Mouse (Mus musculus) B cell, adult (primary cell): ENCODE measurements around the gene Pou1f1. TPM values are rescaled to one million over a fixed set of nuclear protein-coding genes. Genes with fewer than 3 reads are reported as not detected.

ENCODE experiments used
- total RNA-seq: library from RNA; stranded (reverse); gene quantifications from 4 replicates; pipeline ENCODE4 v1.2.4, GENCODE M21; 2023; ENCODE audit not compliant: inconsistent age

Gene Pou1f1
- not detected in 4 replicates for total RNA-seq

DNA sequence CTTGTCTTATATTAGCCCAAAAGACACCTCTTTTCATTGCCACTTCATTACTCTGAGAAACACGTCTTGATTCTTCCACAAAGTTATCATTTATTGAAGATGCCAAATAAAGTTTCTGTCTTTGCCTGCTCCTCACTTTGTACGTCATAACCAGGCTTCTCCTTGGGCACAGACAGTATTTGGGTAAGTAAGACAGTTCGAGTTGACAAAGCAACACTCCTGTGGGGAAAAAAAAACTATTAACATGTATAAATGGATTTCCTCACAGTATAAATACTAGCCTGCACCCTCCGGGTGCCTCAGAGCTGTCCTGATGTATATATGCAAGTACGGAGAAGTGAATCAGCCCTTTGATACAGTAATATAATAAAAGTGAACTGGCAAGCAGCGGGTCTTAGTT lies at the start of gene Pou1f1:
Pou1f1 (plus strand) TSS at position 301 of the 400 bp plus-strand sequence.

GRCm38 (mm10) chr16:65561963-65562863 lies 41.9 kb downstream of the Pou1f1 start, which contains the start of gene Chmp2b:
Gene Chmp2b (minus strand): TSS chr16:65562726.

Other genes starting within 250 kb of the Pou1f1 start
- gene Chmp2b, start 42.2 kb downstream of the Pou1f1 start, total RNA-seq = 48.9 to 51.9 TPM (median 50.0 TPM) in 4 replicates